Mouse (Mus musculus) CH12.LX (cell line): ENCODE measurements around the gene Lamc3.

Source experiments
- CHD1 ChIP-seq: IDR thresholded peaks from 2 replicates; pipeline ENCODE4 v1.6.1; 2012; ENCODE audit warnings: low read depth, low read length, improper control_type of control experiment, inconsistent platforms
- CTCF ChIP-seq, 2 experiments: IDR thresholded peaks in 1 of 2; conservative IDR thresholded peaks in 1 of 2; 2 replicates each; pipeline ENCODE4 v1.5.1; 2011 to 2012; ENCODE audit warnings: low read depth in 2 of 2, low read length in 2 of 2, improper control_type of control experiment in 1 of 2, inconsistent platforms in 1 of 2, mild to moderate bottlenecking in 1 of 2, moderate library complexity in 1 of 2
- ELF1 ChIP-seq: IDR thresholded peaks from 2 replicates; pipeline ENCODE4 v1.6.1; 2014; ENCODE audit warnings: low read depth, mild to moderate bottlenecking, inconsistent platforms, low read length, improper control_type of control experiment
- HCFC1 ChIP-seq: IDR thresholded peaks from 2 replicates; pipeline ENCODE4 v1.6.1; 2012; ENCODE audit warnings: low read depth, mild to moderate bottlenecking, inconsistent platforms, low read length, improper control_type of control experiment
- MEF2A ChIP-seq: IDR thresholded peaks from 2 replicates; pipeline ENCODE4 v1.6.1; 2014; ENCODE audit warnings: low read depth, mild to moderate bottlenecking, inconsistent platforms, low read length, improper control_type of control experiment, borderline replicate concordance
- POLR2A ChIP-seq: IDR thresholded peaks from 2 replicates; pipeline ENCODE4 v1.6.1; 2011; ENCODE audit warnings: low read depth, mild to moderate bottlenecking, improper control_type of control experiment, low read length
- ZC3H11A ChIP-seq: IDR thresholded peaks from 2 replicates; pipeline ENCODE4 v1.6.1; 2012; ENCODE audit warnings: low read depth, mild to moderate bottlenecking, inconsistent platforms, low read length, improper control_type of control experiment

- TF ChIP-seq CTCF (conservative IDR thresholded peaks at IDR 0.05 in 1 of 2, IDR thresholded peaks at IDR 0.05 in 1 of 2; ENCODE audit: low read depth in 2 of 2, low read length in 2 of 2) (no peak), POLR2A (no peak), ELF1 (no peak), MEF2A (no peak), CHD1 (no peak), HCFC1 (no peak), ZC3H11A (no peak)
Measured at GRCm38 (mm10) chr2:31957211-31957610, 70.1 kb downstream of the Lamc3 start.
